Mouse (Mus musculus) T-helper 2 cell (primary cell): ENCODE measurements around the gene Fbxo42.

ENCODE experiments used
- in situ Hi-C: fragments of 300-600 bp; cut with MboI, MseI; formaldehyde crosslinking; loops from one replicate; pipeline ENCODE4 v1.15.1; 2025; ENCODE audit warnings: high pct_unique_total_duplicates

Gene Fbxo42

DNA sequence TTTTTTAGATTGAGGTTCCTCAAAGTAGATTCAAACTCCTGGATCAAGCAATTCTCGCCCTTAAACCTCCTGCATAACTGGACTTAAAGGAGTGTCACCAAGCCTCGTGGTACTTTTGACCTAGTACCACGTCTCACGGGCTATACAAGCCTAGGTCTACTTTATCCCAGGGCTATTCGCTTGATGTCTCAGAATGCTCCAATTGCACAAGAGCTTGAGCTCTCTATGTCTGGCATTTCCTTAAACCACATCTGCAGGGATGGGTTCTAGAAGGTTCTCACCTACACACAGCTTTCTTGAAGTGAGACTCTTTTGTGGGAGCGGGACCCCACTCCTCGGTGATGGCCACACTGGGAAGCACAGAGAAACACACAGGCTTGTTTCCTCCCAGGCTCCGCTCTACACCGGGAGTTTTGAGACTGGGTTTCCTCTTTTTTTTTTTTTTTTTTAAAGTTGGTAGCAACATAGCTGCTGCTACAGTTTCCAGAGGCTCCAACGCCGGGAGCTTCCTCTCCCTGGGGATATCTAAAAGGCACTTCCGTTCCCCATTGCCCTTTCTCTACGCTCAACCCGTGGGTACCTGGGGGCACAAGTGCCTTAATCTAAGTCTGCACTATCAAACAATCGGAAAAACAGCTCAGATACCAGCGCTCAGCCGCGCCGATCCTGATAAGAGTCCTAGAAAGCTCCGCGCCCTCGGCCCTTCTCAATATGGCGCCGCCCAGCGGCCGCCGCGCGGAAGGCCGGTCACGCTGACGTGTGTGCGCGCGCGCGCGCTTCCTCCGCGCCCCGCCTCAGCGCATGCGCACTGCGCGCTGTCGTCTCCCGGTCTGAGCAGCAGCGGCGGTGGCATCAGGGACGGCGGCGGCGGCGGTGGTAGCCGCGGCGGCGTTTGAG is at the start of gene Fbxo42:
Fbxo42 (plus strand) TSS at position 802 of the 897 bp plus-strand sequence.
- in situ Hi-C loops: loop anchor here (10.0 kb wide), 1 partner anchor 407 kb away; no protein-coding TSS in a partner anchor

DNA sequence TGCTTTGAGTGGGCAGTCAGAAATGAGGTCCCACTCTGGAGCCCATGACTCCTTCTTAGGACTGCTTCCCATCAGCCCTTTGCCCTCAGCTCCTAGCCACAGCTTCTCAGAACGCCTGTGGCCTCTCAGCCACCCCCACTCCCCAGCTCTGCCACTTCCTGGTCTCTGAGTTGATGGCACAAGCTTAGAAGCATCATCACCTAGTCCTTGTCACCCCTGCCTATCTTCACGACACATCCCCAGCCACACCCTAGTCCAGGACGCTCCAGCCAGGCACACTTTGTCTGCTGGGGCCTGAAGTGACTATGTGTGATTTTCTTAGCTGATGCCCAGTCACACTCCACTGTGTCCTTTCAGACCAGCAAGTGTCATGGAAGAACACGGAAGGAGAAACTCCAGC is 48.8 kb upstream of the Fbxo42 start:
- in situ Hi-C loops: no loop called here

- in situ Hi-C loops: no loop called here
Measured at GRCm38 (mm10) chr4:141099956-141100355, 47.8 kb upstream of the Fbxo42 start.

GRCm38 (mm10) chr4:141101291-141101690 is 46.4 kb upstream of the Fbxo42 start:
- in situ Hi-C loops: no loop called here

DNA sequence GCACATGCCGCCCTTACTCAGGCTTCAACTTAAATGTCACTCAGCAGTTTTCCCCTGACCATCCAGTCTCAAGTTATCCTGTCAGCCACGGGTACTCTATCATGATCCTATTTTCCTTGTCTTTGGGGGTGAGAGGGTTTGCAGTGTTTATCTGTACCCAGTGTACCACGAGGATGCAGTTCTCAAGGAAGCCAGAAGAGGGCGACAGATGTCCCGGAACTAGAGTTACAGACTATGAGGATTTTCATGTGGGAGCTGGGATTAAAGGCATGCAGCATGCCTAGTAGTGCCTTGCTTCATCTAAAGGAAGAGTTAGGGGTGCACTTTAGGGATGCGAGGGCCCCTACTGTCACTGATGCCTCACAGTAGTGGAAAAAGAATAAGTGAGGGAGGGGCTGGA is 45.9 kb upstream of the Fbxo42 start:
- in situ Hi-C loops: no loop called here

GRCm38 (mm10) chr4:141106526-141107183 is 41.1 kb upstream of the Fbxo42 start:
- in situ Hi-C loops: no loop called here

DNA sequence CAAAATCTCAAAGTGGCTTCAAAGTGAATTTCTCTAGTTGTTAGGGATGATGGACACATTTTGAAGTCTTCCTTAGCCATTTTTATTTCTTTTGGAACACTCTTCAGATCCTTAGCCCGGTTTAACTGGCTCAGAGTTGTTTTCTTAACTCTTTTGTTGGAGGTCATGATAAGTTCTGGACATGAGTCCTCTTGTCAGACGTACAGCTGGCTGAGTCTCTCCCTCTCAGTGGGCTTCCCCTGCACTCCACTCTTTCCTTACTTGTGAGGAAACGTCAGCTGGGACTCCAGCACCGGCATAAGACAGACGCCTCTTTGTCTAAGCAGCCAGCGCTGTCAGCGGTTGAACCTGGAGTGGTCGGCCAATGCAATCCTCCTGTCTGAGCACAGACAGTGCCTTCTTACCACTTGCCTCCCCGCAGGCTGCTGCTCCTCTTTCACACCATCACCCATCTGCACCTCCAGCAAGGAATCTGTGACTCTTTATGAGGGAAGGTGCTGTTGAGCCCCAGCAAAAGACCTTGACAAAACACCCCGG is 39.4 kb upstream of the Fbxo42 start:
- in situ Hi-C loops: no loop called here

- in situ Hi-C loops: no loop called here
Measured at GRCm38 (mm10) chr4:141113831-141114230, 33.9 kb upstream of the Fbxo42 start.

GRCm38 (mm10) chr4:141114521-141114981 is 33.2 kb upstream of the Fbxo42 start:
- in situ Hi-C loops: no loop called here

- in situ Hi-C loops: no loop called here
Measured at GRCm38 (mm10) chr4:141115398-141115797, 32.3 kb upstream of the Fbxo42 start.

- in situ Hi-C loops: no loop called here
Measured at GRCm38 (mm10) chr4:141118691-141119090, 29.0 kb upstream of the Fbxo42 start.

DNA sequence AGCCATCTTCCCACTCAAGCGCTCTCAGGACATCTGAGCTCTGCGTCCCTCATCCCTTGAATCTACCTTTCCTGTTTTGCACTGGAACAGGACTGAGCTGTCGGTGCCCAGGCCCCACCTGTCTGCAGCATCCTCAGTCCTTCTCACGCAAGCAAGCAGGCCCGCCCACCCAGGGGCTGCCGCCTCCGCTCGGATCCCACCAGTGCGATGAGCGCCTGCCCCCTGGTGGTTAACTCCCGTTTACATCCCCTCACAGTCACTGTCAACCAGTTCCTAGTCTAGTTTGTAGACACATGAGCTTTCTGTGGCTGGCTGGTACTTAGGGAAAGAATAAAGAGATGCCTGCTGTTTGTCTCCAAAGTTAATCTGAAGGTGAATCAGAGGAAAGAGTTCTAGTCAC is 27.0 kb upstream of the Fbxo42 start:
- in situ Hi-C loops: no loop called here

DNA sequence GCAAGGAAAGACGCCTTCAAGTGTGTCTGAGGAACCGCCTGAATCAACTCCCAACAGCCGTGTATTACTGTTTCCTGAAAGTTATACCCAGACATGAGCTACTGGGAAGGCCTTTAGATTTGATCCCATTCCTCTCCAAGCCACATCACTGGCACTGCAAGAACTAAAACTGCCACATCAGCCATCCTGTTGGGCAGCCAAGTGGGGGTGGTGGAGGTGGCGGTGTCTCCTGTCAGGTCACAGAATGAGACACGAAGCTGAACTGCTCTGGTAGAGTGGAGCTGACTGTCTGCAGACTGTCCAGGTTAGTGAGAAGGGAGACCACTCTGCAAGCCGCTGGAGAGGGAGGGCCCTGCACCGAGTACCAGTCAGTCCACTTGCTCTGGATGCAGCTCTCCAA is 25.1 kb upstream of the Fbxo42 start:
- in situ Hi-C loops: no loop called here

- in situ Hi-C loops: no loop called here
Measured at GRCm38 (mm10) chr4:141123065-141123464, 24.6 kb upstream of the Fbxo42 start.

GRCm38 (mm10) chr4:141129190-141129710 is 18.5 kb upstream of the Fbxo42 start:
- in situ Hi-C loops: no loop called here

DNA sequence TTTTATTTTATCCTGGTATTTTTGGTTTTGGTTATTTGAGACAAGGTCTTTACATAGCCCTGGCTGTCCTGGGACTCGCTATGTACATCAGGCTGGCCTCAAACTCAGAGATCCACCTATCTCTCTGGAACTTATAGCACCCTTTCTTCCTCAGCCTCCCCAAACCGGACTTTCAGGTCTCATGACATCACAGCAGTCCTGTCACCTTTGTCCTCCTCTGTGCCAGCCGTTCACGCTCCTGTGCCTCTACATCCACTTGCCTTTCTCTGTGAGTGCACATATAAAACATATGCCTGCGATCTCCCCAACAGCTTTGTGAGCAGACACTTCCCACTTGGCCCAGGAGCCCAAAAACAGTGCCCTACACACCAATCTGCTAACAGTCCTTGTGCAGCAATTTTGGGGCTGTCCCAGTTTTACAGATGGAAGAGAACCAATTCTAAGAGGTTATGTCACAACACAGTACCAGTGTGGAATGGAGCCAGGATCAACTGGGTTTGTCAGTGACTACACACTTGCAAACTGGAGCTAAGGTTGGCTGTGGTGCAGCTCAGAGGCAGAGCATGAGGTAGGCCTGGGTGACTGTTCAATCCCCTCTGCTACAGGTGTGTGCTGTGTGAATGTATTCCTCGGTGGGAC is 16.9 kb upstream of the Fbxo42 start:
- in situ Hi-C loops: no loop called here

GRCm38 (mm10) chr4:141131531-141132061 is 16.1 kb upstream of the Fbxo42 start:
- in situ Hi-C loops: no loop called here

DNA sequence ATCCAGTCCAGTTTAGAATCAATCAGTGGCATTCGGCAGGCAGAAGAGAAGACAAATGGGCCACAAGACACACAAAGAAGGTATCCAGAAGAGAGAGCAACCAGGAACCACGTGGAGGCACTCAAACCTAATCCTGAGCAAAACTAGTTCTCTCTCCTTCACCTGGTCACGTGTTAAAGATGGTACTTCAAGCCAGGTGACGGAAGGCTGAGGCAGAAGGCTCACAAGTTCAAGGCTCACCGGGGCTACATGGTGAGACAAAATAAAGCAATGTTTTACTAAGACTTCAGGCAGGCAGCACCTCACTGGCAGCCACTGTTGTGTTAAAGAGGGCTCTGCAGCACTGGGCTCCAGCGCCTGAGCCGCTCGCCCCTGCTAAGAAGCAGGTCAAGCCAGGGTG is 15.5 kb upstream of the Fbxo42 start:
- in situ Hi-C loops: no loop called here

GRCm38 (mm10) chr4:141133227-141133626 is 14.5 kb upstream of the Fbxo42 start:
- in situ Hi-C loops: no loop called here

- in situ Hi-C loops: no loop called here
Measured at GRCm38 (mm10) chr4:141134031-141134441, 13.7 kb upstream of the Fbxo42 start.

- in situ Hi-C loops: no loop called here
Measured at GRCm38 (mm10) chr4:141134751-141135530, 12.8 kb upstream of the Fbxo42 start.
